Mouse (Mus musculus) G1E (cell line): ENCODE measurements at regions not wholly inside any gene's neighbourhood (a gene's known extent, or its start where the extent isn't known, plus 50 kb on each side); places are given as distances from the start of the nearest gene placed in this dataset.

Experiments used
- CTCF ChIP-seq: IDR thresholded peaks from 2 replicates; pipeline ENCODE4 v1.5.1; 2012; ENCODE audit warnings: low read depth, low read length, inconsistent platforms, mixed read lengths
- GATA1 ChIP-seq: IDR thresholded peaks from 2 replicates; pipeline ENCODE4 v1.6.1; 2012; ENCODE audit warnings: borderline replicate concordance, low read length, inconsistent platforms, mixed read lengths
- POLR2AphosphoS5 ChIP-seq: IDR thresholded peaks from 2 replicates; pipeline ENCODE4 v1.6.1; 2012; ENCODE audit warnings: low read depth, low read length, inconsistent platforms; ENCODE audit not compliant: insufficient replicate concordance
- TAL1 ChIP-seq: conservative IDR thresholded peaks from 2 replicates; pipeline ENCODE4 v1.6.1; 2012; ENCODE audit warnings: low read depth, low read length, inconsistent platforms, mixed read lengths

GRCm38 (mm10) chr10:17077580-17077979 lies 645.4 kb upstream of the Cited2 start:
- TF ChIP-seq CTCF (no peak), POLR2AphosphoS5 (no peak), GATA1 (no peak), TAL1 (no peak)
